Mouse (Mus musculus): ENCODE measurements around the gene Acmsd. TPM values are rescaled to one million over a fixed set of nuclear protein-coding genes. Genes with fewer than 3 reads are reported as not detected.
"Not testable (repeated sequence)": the region's sequence is repeated elsewhere in the genome, so short reads cannot be mapped to it uniquely, and the experiment has no call there.

The Acmsd gene
- total RNA-seq (2021): under 1 TPM in 1 of 2 experiments, not detected in 1; 0.26 TPM

DNA sequence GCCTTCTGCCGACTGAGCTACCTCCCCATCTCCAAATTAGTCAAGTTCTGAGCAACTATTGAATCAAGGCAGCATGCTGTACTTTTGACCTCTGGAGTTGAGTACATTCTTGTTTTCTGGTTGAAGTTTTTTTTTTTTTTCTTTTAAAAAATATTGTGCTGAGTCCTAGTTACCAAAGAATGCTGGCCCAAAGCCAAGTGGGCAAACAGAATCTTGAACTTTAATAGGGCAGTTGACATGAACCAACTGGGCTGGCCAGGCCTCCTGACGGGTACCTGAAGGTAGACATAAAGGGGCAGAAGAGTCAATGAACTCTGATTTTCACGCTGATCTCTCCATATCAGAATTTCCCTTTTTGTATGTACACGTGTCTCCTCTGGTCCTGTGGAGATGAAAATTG, at the start of gene Acmsd:
Gene Acmsd (plus strand): TSS at position 318 of the 400 bp plus-strand sequence.
- intact Hi-C loops (cut with DNase I): no loop called here

DNA sequence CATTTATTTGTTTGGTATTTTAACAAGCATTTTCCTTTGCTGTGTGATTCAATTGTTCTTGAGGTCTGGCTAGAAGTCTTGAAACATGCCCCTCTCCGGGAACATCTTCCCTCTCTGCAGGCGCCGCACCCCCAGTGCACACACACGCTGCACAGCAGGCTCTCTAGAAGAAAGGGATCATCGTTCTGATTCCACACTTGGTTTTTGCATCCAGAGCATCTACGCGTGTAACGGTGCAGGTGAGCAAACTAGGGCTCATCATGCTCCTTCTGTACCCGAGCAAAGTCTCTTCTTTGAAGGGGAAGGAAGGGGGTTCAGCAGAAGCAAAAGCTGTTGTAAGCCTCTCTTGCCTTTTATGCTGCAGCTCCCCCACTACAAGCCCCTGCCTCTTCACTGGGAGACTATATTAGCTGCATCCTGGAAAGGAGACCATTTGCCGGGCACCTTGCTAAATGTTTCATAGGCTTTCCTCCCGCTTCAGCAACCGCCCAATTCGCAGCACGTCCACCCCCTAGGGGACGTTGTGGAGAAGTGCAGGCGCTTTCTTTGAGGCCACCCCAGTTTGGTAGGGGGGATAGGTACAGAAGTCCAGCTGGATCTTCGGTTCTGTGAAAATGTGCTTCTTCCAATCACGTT, 49.6 kb upstream of the Acmsd start, which contains the start of gene Tmem163:
Gene Tmem163 (minus strand): TSS at position 51 of the 636 bp plus-strand sequence.
- DNase-seq (ENCODE audit: extremely low spot score in 1 of 2, low spot score in 2 of 2): peak in 1 of 2 experiments; percentile 50
- intact Hi-C loops (cut with DNase I): loop anchor here (5.0 to 10.0 kb wide), 2 partner anchors 145 to 182 kb away; no protein-coding TSS in a partner anchor

More for the DNA sequence above, at the start of gene Acmsd:
- DNase-seq (ENCODE audit: extremely low spot score in 1 of 2, low spot score in 2 of 2): no peak

DNA sequence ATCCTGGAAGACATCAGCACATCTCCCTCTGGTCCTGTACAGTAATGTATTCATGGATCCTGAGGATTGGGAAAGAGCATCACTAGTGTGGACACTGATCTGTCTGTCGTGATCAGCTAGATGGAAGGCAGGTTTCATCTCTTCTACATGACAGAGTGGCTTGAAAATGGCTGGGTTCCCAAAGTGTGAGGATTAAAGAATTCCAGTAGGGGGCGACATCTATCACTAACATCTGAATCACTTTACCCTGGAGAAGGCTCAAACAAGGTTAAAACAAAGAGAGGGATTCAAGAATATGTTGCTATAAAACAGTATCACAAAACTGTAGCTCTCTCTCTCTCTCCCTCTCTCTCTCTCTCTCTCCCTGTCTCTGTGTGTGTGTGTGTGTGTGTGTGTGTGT, 32.7 kb upstream of the Acmsd start:
- DNase-seq (ENCODE audit: extremely low spot score in 1 of 2, low spot score in 2 of 2): no peak
- intact Hi-C loops (cut with DNase I): no loop called here

DNA sequence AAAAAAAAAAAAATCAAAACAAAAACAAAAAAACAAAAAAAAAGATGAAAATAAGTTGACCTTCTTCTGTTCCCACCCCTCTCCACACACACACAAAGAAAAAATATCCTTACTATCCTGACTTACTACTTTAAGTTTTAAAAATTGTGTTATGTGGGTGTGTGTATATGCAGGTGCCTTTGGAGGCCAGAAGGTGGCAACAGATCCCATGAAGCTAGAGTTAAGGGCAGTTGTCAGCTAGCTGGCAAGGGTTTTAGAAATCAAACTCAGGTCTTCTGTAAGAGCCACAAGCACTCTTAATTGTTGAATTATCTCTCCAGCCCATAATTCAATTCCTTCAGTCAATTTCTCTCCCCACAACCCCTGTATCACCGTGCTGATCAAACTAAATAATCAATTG, 27.0 kb upstream of the Acmsd start:
- DNase-seq (ENCODE audit: extremely low spot score in 1 of 2, low spot score in 2 of 2): no peak
- intact Hi-C loops (cut with DNase I): loop anchor here (5.0 kb wide), 1 partner anchor 55 kb away; no protein-coding TSS in a partner anchor

DNA sequence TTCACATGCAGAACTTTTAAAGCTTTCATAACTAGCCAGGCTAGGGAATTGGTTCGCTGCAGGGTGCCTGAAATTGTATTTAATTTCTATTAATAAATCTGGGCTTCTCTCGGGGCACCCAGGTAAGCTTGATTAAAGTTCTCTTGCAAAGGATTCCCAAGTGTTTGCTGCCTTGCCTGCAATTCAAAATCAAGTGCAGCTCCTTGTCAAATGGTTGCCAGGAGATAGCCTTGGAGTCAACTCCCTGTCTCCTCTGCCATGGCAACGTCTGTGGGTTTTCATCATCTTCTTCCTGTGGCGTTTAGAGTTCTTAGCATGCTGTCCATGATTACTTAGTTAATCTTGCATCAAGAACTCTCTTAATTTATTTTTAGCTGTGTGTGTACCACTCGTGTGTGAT, 22.9 kb upstream of the Acmsd start:
- peak in 1 of 2 experiments; percentile 9 for DNase-seq (ENCODE audit: extremely low spot score in 1 of 2, low spot score in 2 of 2)
- intact Hi-C loops (cut with DNase I): no loop called here

DNA sequence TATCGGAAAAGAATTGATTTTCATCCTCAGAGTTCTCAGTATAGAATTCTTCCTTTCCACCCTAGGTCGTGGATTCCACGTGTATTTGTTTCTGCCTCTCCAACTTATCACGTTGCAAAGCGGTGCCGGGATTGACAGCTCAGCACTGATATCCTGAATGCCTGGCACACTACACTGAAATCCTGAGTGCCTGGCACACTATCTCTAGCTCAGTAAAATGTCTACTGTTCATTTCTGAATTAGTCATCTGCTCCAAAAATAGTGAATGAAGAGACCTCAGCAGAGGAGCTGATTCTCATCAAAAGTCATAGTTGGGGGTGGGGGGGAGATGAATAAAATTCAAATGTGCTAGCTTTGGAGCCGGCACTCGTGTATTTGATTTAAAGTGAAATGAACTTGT, 12.8 kb upstream of the Acmsd start:
- intact Hi-C loops (cut with DNase I): no loop called here
- DNase-seq (ENCODE audit: extremely low spot score in 1 of 2, low spot score in 2 of 2): peak in 1 of 2 experiments; percentile 9

DNA sequence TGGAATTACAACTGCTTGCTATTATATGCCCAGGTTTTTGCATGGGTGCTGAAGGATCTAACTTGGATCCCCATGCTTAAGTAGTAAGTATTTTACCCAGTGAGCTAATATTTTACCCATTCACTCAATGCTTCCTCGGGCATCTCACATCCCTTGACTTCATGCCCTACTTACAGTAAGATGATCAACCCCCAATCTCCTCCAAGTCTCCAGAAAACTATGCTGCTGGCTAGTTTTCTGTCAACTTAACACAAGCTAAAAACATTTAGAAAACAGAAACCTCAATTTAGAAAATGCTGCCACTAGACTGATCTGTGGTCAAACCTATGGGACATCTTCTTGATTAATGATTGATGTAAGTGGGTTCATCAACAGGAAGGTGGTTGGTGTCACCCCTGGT, 10.9 kb upstream of the Acmsd start:
- intact Hi-C loops (cut with DNase I): no loop called here
- DNase-seq (ENCODE audit: extremely low spot score in 1 of 2, low spot score in 2 of 2): no peak

DNA sequence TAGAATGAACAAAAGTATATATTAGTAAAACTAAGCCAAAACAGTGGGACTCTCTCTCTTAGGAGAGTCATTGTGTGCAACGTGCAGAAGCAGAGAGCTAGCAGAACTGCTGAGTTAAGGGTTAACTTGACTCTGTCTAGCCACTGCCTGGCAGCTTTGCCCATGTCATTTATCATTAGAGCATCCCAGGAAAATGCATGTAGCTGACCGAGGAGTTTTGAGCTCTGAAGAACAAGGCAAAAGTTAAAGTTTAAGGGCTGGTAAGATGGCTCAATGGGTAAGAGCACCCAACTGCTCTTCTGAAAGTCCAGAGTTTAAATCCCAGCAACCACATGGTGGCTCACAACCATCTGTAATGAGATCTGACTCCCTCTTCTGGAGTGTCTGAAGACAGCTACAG, 5.6 kb upstream of the Acmsd start:
- no peak for DNase-seq (ENCODE audit: extremely low spot score in 1 of 2, low spot score in 2 of 2)
- intact Hi-C loops (cut with DNase I): no loop called here

DNA sequence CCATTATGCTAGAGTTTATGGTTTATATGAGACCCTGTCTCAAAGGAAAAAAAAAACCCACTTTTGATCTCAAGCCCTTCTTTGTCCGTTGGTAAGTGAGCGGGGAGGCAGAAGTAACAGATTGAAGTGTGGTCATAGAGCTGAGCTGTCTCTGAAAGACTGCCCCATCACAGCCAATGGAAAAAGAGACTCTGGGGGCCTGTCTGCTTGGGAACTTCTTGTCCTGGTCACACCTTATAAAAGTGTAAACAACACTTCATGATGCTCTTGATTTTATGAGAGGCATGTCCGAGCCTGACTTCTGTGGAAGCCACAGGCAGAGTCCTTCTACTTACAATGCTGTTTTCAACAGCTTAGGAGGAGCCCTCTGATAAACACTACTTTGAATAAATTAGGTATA, 1.9 kb downstream of the Acmsd start:
- DNase-seq (ENCODE audit: extremely low spot score in 1 of 2, low spot score in 2 of 2): no peak
- intact Hi-C loops (cut with DNase I): no loop called here

DNA sequence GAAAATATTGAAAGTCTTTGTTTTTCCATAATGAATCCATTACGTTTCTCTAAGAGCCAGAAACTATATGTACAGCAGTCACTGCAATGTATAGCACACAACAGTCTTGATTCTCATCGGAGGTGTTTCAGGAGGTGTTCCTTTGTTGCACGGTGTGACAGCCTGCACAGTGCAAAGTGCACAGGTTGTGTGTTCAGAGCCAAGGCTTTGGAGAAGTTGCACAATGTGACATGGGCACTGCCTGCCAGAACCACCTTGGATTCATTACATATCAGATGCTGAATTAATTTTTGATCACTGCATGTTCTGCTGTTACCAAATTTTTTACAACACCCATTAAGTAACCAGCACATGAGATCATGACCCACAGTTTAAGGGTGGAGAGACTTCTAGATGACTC, 3.2 kb downstream of the Acmsd start:
- intact Hi-C loops (cut with DNase I): no loop called here
- no peak for DNase-seq (ENCODE audit: extremely low spot score in 1 of 2, low spot score in 2 of 2)

DNA sequence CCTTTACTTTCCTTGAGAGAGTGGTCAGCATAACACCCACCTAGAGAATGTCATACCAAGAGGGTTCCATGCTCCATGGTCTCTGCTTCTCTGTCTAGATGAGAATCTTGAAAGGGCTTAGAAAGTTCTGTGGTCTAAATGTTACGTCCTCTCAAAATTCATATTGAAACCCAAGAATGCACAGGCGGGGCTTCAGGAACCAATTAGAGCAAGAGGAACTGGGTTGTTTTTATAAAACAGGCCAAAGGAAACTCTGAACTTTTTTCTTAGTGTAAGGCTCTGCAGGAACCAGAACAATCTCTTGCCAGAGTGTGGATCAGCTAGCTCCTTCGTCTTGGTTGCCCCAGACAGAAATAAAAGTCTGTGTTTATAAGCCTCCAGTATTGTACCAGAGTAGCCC, 3.6 kb downstream of the Acmsd start:
- DNase-seq (ENCODE audit: extremely low spot score in 1 of 2, low spot score in 2 of 2): no peak
- intact Hi-C loops (cut with DNase I): no loop called here

DNA sequence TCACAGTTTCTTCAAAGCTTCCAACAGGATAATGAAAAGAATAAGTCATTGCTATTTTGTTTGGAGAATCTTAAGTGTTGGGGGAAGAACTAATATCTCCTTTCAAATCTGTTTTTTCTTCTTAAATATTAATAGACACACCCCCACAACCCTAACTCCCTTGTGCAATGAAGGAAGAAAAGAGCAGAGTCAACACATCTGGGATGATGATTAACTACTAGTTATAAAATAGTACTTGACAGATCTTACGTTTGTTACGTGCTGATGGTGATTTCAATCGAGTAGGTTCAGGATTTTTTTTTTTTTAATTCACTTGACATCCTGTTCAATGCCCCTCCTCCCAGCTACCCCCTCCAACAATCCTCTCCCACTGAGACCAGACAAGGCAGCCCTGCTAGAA, 6.1 kb downstream of the Acmsd start:
- intact Hi-C loops (cut with DNase I): no loop called here
- DNase-seq (ENCODE audit: extremely low spot score in 1 of 2, low spot score in 2 of 2): no peak

DNA sequence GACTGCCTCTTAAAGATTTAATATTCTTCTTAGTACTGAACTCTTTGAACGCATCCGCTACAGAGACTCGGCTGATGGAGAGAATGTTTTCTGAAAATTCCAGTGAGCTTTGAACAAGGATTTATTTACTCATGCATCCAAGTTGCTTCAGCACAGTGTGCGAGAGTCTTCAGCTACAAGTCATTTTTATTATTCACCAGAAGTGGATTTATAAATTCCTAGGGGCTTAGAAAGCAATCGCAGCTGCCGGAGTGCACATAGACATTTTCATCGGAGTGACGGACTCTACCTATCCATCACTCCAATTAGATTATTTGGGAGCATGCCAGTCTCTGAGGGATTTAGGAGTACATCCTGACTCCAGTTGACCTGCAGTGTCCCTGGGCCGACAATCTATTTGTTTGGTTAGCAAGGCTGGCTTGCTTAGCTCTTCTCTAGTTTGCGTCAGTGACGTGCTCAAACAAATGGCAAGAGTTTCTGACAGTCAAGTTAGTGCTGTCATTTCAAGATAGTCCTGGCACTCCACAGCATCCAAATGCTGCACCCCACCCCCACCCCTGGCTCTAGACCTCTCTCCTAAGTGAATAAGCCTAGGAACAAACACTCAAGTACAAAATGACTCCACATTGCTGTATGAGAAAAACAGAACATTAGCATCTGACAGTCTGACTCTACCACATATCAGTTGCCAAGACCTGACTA, 21.3 kb downstream of the Acmsd start:
- DNase-seq (ENCODE audit: extremely low spot score in 1 of 2, low spot score in 2 of 2): no peak
- intact Hi-C loops (cut with DNase I): no loop called here

DNA sequence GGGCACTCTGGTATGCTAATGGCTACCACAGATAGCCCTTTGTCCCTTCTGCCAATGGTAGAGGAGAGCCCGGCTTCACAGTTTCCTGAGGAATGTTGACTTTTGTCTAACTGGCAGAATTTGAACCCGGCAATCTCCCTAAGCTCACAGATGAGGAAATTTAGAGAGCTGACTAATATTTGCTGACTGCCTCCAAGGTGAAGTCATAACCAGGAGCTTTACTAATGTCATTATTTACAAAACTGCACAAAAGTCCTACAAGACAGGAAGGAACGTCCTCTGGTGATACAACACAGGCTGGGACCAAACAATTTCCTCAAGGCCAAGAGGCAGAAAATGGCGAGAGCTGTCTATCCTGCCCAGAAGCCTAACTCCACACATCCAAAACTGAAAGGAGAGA, 26.6 kb downstream of the Acmsd start:
- intact Hi-C loops (cut with DNase I): loop anchor here (5.0 kb wide), 1 partner anchor 54 kb away; no protein-coding TSS in a partner anchor

DNA sequence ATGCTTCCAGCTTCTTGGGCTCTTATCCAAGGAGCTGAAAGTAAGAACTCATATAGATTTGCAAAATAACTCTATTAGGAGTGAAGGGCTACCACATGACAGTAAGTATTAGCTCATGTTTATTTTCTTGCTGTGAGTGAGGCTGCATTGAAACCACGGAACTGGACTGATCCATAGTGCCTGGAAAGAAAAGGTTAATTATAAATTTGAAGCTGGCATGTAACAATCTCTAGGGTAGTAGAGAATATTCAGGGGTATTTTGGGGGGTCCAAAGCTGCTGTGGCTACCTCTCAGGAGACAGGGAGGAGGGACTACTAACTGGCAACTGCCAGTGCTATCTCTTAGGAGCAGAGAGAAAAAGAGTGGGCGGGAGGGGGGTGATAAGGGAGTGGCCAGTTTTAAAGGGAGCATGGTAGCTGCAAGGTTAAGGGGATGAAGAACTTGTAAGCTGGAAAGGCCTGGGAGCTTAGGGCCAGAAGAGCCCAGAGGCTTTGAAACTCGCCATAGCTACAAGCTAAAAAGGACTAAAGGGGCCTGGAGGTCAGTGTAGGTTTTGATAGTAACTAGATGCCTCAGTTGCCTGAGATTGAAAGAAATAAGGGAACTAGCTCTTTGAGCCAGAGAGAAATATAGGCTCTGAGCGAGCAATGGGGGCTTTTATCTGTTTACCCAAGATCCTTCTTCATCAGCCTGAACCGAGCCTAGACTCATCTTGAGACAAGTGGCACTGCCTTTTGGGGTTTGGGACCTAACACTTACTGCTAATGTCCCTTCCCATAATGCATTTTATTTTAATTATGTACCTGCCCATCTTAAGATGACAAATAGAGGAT, 27.3 kb downstream of the Acmsd start:
- intact Hi-C loops (cut with DNase I): loop anchor here (5.0 kb wide), 1 partner anchor 54 kb away; no protein-coding TSS in a partner anchor
- DNase-seq (ENCODE audit: extremely low spot score in 1 of 2, low spot score in 2 of 2): no peak

More for the DNA sequence above, 26.6 kb downstream of the Acmsd start:
- no peak for DNase-seq (ENCODE audit: extremely low spot score in 1 of 2, low spot score in 2 of 2)

DNA sequence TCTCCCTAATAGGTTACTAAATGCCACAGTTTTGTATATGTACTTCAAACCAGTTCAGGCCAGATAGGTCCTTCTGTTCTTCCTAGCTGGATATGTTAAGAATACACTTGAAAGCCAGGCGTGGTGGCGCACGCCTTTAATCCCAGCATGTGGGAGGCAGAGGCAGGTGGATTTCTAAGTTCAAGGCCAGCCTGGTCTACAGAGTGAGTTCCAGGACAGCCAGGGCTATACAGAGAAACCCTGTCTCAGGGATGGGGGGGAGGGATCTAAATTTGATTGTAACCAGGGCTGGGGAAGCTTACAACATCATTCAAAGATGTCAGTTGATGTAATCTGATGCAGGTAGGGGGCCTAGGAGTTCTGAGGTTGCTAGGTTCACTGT, 27.9 kb downstream of the Acmsd start:
- intact Hi-C loops (cut with DNase I): loop anchor here (5.0 kb wide), 1 partner anchor 55 kb away; no protein-coding TSS in a partner anchor
- DNase-seq (ENCODE audit: extremely low spot score in 1 of 2, low spot score in 2 of 2): not testable (repeated sequence)

DNA sequence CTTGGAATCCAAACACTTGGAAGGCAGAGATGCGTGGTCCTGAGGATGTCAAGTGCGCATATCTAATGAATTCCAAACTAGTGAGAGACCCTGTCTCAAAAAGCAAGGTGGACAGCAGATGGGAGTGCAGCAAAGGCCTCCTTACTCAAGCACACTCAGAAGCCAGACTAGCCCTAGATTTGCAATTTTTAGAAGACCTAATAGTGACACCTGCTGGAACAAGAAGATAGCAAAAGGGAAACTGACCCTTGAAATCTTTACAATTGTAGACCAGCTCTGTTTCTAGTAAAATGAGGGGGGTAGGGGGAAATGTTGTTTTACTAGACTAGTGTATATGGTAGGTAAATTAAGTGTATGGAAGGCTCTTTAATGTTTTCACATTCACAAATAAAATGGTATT, 36.3 kb downstream of the Acmsd start:
- intact Hi-C loops (cut with DNase I): no loop called here
- no peak for DNase-seq (ENCODE audit: extremely low spot score in 1 of 2, low spot score in 2 of 2)

DNA sequence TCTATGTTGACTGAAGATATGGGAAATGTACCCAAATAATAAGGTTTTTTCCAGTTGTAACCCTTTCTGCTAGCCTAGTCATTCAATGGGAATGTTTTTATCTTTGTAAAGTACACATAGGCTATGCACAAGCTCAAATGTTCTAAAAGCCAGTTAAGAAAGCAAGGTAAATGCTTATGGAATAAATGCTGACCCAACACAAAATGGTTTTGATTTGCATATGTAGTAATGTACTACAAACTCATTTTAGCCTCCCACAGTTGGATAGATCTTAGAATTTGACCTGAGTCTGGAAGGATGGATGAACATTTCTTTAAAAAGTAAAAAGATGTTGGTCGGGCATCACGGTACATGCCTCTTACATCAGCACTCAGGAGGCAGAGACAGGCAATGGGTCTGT, 37.5 kb downstream of the Acmsd start:
- DNase-seq (ENCODE audit: extremely low spot score in 1 of 2, low spot score in 2 of 2): no peak
- intact Hi-C loops (cut with DNase I): loop anchor here (2.0 kb wide), 1 partner anchor 266 kb away; no protein-coding TSS in a partner anchor

DNA sequence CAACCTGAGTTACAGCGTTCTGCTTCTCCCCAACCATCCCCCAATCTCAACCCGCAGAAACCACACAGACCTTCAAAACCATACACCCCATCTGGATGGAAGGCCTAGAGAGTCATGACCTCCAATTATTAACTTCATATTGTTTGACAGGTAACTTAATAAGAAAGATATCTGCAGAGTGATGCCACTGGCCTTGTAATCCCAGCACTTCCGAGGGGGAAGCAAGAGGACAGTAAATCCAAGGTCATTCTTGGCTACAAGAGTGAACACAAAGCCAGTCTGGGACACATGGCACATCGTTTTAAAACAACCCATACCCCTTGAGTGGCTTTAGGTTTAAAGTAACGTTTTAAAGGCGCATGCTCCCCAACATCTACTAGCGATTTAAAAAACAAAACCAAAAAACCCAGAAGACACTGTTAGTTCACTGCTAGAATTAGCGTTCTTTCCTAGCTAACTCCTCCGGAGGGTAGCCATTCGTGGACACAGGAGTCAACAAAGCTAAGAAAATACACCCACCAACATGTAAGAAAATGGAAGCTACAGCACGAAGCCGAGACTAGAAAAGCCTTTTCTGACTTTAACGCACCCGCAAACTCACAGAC, 44.1 kb downstream of the Acmsd start:
- DNase-seq (ENCODE audit: extremely low spot score in 1 of 2, low spot score in 2 of 2): no peak

More for the DNA sequence above, 44.1 kb downstream of the Acmsd start:
- intact Hi-C loops (cut with DNase I): no loop called here
